Comparison of ENCODE assay signal across 28 mouse cellular contexts in genomic region chr15:60728337-60728736, GRCm38 (mm10).
A peak's percentile ranks its signal among the peaks of the same experiment; 100 is the strongest.
DNase-seq lines count a peak whose midpoint lies in the region; ATAC-seq and TF ChIP-seq lines count a peak whose summit lies in the region.
"Had no signal": no experiment of that assay in that cellular context is flagged by ENCODE, and none has a peak within 500 bp of the region (broad histone marks: within the 10 kb centered on the region; RNA-seq: fewer than 3 reads in every experiment).

No protein-coding gene starts in this region.

- no peaks in the 10 kb centered on the region for H3K9me3 ChIP-seq in forebrain, embryonic 13.5 days (replicated peaks)
- no peaks in the 10 kb centered on the region for H3K9me3 ChIP-seq in forebrain, postnatal 0 days (ENCODE audit: low read length)
- no peaks in the 10 kb centered on the region for H3K9me3 ChIP-seq in kidney, postnatal 0 days (replicated peaks; ENCODE audit: low read length)
- H3K9me3 ChIP-seq: embryonic facial prominence, embryonic 10.5 days; heart, embryonic 12.5 days; hindbrain, embryonic 10.5 days; limb, embryonic 15.5 days; lung, embryonic 15.5 days; megakaryocyte, embryonic 14.5 days; midbrain, embryonic 13.5 days; stomach, embryonic 15.5 days had no signal

- TF ChIP-seq CTCF in forebrain, postnatal 0 days (IDR thresholded peaks at IDR 0.05; ENCODE audit: low read depth): no peak
- TF ChIP-seq CTCF in kidney, postnatal 0 days (IDR thresholded peaks at IDR 0.05; ENCODE audit: low read depth): no peak
- no peak for TF ChIP-seq CTCF in cerebellum, adult 2 months (IDR thresholded peaks at IDR 0.05; ENCODE audit: borderline replicate concordance, insufficient read depth, low read depth, low read length)

- H3K27ac ChIP-seq in forebrain, embryonic 13.5 days: 0 out of 2 replicates have a peak overlapping the region, but pooled peaks have one; percentile 0
- no peak overlapping the region for H3K27ac ChIP-seq in forebrain, postnatal 0 days (ENCODE audit: low read depth, low read length)
- H3K27ac ChIP-seq in kidney, postnatal 0 days: peak overlapping the region; percentile 56; the same call in 1 of the 2 replicates
- no peak overlapping the region for H3K27ac ChIP-seq in cerebellum, adult 2 months (ENCODE audit: insufficient read depth, low read length)
- H3K27ac ChIP-seq: embryonic facial prominence, embryonic 10.5 days; hindbrain, embryonic 10.5 days; limb, embryonic 15.5 days; liver, embryonic 14.5 days; lung, embryonic 15.5 days; midbrain, embryonic 13.5 days; stomach, embryonic 15.5 days had no signal

- peak overlapping the region; percentile 27; the same call in 1 of the 2 replicates for H3K4me2 ChIP-seq in forebrain, embryonic 13.5 days
- H3K4me2 ChIP-seq in forebrain, postnatal 0 days (ENCODE audit: low read depth): peak overlapping the region; percentile 13; the same call in 1 of the 2 replicates
- H3K4me2 ChIP-seq in kidney, postnatal 0 days (ENCODE audit: low read length): peak overlapping the region; percentile 19; the same call in 1 of the 2 replicates
- H3K4me2 ChIP-seq: heart, embryonic 12.5 days; limb, embryonic 15.5 days; lung, embryonic 15.5 days; midbrain, embryonic 13.5 days; stomach, embryonic 15.5 days had no signal

- peaks cover 7% of the 10 kb centered on the region for H3K4me1 ChIP-seq in forebrain, embryonic 13.5 days
- no peaks in the 10 kb centered on the region for H3K4me1 ChIP-seq in forebrain, postnatal 0 days (ENCODE audit: insufficient read depth)
- H3K4me1 ChIP-seq in kidney, postnatal 0 days (replicated peaks; ENCODE audit: insufficient read depth, low read length): no peaks in the 10 kb centered on the region
- no peaks in the 10 kb centered on the region for H3K4me1 ChIP-seq in cerebellum, adult 2 months (ENCODE audit: control insufficient read depth, insufficient read depth, low read length)
- H3K4me1 ChIP-seq: heart, embryonic 12.5 days; limb, embryonic 15.5 days; lung, embryonic 15.5 days; megakaryocyte, embryonic 14.5 days; midbrain, embryonic 13.5 days; stomach, embryonic 15.5 days had no signal

- H3K36me3 ChIP-seq in forebrain, embryonic 13.5 days (ENCODE audit: poor library complexity, severe bottlenecking): no peaks in the 10 kb centered on the region
- no peaks in the 10 kb centered on the region for H3K36me3 ChIP-seq in forebrain, postnatal 0 days (ENCODE audit: insufficient read depth)
- no peaks in the 10 kb centered on the region for H3K36me3 ChIP-seq in kidney, postnatal 0 days (ENCODE audit: insufficient read depth, low read length)
- H3K36me3 ChIP-seq: embryonic facial prominence, embryonic 10.5 days; heart, embryonic 12.5 days; hindbrain, embryonic 10.5 days; limb, embryonic 15.5 days; lung, embryonic 15.5 days; midbrain, embryonic 13.5 days; stomach, embryonic 15.5 days had no signal

- WGBS in forebrain, embryonic 13.5 days: 52% methylated on average over 4 of the region's 4 CpGs
- WGBS in forebrain, postnatal 0 days: 51% methylated on average over 4 of the region's 4 CpGs
- 26% methylated on average over 4 of the region's 4 CpGs for WGBS in kidney, postnatal 0 days
- WGBS in cerebellum, adult 2 months: 66% methylated on average over 4 of the region's 4 CpGs

- no peak overlapping the region for H3K9ac ChIP-seq in forebrain, embryonic 13.5 days
- no peak overlapping the region for H3K9ac ChIP-seq in forebrain, postnatal 0 days
- no peak overlapping the region for H3K9ac ChIP-seq in kidney, postnatal 0 days (ENCODE audit: low read depth, low read length)
- H3K9ac ChIP-seq: heart, embryonic 12.5 days; limb, embryonic 15.5 days; liver, embryonic 14.5 days; lung, embryonic 15.5 days; midbrain, embryonic 13.5 days; stomach, embryonic 15.5 days had no signal

- peak; percentile 48 for ATAC-seq in forebrain, embryonic 13.5 days
- ATAC-seq in forebrain, postnatal 0 days: no peak
- peak; percentile 89 for ATAC-seq in kidney, postnatal 0 days (replicated peaks; ENCODE audit: low FRiP score, low read depth)
- ATAC-seq: hindbrain, embryonic 16.5 days; intestine, embryonic 16.5 days; midbrain, embryonic 13.5 days had no signal

- no peak overlapping the region for H3K4me3 ChIP-seq in forebrain, embryonic 13.5 days
- H3K4me3 ChIP-seq in forebrain, postnatal 0 days (ENCODE audit: low read depth, low read length): no peak overlapping the region
- H3K4me3 ChIP-seq in kidney, postnatal 0 days (replicated peaks; ENCODE audit: low read depth, low read length): no peak overlapping the region
- no peak overlapping the region for H3K4me3 ChIP-seq in cerebellum, adult 2 months (replicated peaks; ENCODE audit: insufficient read depth, low read depth, low read length)
- H3K4me3 ChIP-seq: embryonic facial prominence, embryonic 10.5 days; heart, embryonic 12.5 days; hindbrain, embryonic 10.5 days; limb, embryonic 15.5 days; lung, embryonic 15.5 days; megakaryocyte, embryonic 14.5 days; midbrain, embryonic 13.5 days; stomach, embryonic 15.5 days had no signal

- H3K27me3 ChIP-seq in forebrain, embryonic 13.5 days: no peaks in the 10 kb centered on the region
- no peaks in the 10 kb centered on the region for H3K27me3 ChIP-seq in forebrain, postnatal 0 days (ENCODE audit: insufficient read depth, low read length)
- no peaks in the 10 kb centered on the region for H3K27me3 ChIP-seq in kidney, postnatal 0 days (ENCODE audit: insufficient read depth, low read length)
- H3K27me3 ChIP-seq in cerebellum, adult 2 months (ENCODE audit: control insufficient read depth, insufficient read depth, low read length): no peaks in the 10 kb centered on the region
- H3K27me3 ChIP-seq: heart, embryonic 12.5 days; limb, embryonic 15.5 days; lung, embryonic 15.5 days; megakaryocyte, embryonic 14.5 days; midbrain, embryonic 13.5 days; stomach, embryonic 15.5 days had no signal

- no peak for DNase-seq in forebrain, postnatal 0 days
- peak; percentile 61 for DNase-seq in kidney, postnatal 0 days (ENCODE audit: low spot score)
- DNase-seq in retina, postnatal 1 day: peak; percentile 11
- no peak for DNase-seq in layer of hippocampus, postnatal 10 days (ENCODE audit: low spot score in 2 of 2)
- no peak for DNase-seq in cerebellum, adult 2 months
- DNase-seq in layer of hippocampus, adult 9-10 months (ENCODE audit: low spot score): no peak
- DNase-seq: adrenal gland, postnatal 10 days; cerebellum, adult 9-10 months; gastrocnemius, postnatal 25 days; heart, adult 18-20 months; heart, postnatal 10 days; left cerebral cortex, postnatal 4 days; lung, postnatal 36 days; right cerebral cortex, postnatal 4 days; thymus, adult 18-20 months; thymus, postnatal 4 days had no signal

- TF ChIP-seq POLR2A in cerebellum, adult 2 months (IDR thresholded peaks at IDR 0.05; ENCODE audit: borderline replicate concordance, insufficient read depth, low read length): no peak

Comparison
In these comparisons a context has a peak if more than half of its experiments do, and no peak if none do; other contexts are left out.
1. H3K27ac ChIP-seq: peak in forebrain, embryonic 13.5 days (single experiment) and kidney, postnatal 0 days (single experiment); none in forebrain, postnatal 0 days (single experiment) and cerebellum, adult 2 months (single experiment).
2. DNase-seq: peak in kidney, postnatal 0 days (single experiment) and retina, postnatal 1 day (single experiment); none in forebrain, postnatal 0 days (single experiment), layer of hippocampus, postnatal 10 days (0 of 2), cerebellum, adult 2 months (0 of 2) and layer of hippocampus, adult 9-10 months (single experiment).
3. Peak in every context shown above with its lines, with median percentiles within 50 percentile points of each other: H3K4me2 ChIP-seq.